Mouse (Mus musculus) embryonic facial prominence, embryonic 13.5 days (tissue): ENCODE results near the gene Slc6a16. TPM values are rescaled to one million over a fixed set of nuclear protein-coding genes. Genes with fewer than 3 reads are reported as not detected.

ENCODE experiments used
- ATAC-seq: fragments of 200-750 bp; cut with Nextera tagmentation; 2 replicates; pipeline ENCODE4 v1.8.0; 2017; ENCODE audit warnings: low read depth; ENCODE audit not compliant: insufficient number of reproducible peaks, insufficient read depth, low FRiP score, low TSS enrichment
- H3K27ac ChIP-seq: fragments of 300-500 bp; sonication (generic); 2 replicates; pipeline ENCODE4 v1.5.1; 2015; ENCODE audit warnings: moderate library complexity, mild to moderate bottlenecking, inconsistent platforms
- H3K27me3 ChIP-seq: fragments of 300-500 bp; sonication (generic); 2 replicates; pipeline ENCODE4 v1.6.1; 2015; ENCODE audit warnings: mild to moderate bottlenecking, inconsistent platforms
- H3K36me3 ChIP-seq: fragments of 300-500 bp; sonication (generic); 2 replicates; pipeline ENCODE4 v1.6.1; 2015; ENCODE audit warnings: mild to moderate bottlenecking, inconsistent platforms
- H3K4me1 ChIP-seq: fragments of 300-500 bp; sonication (generic); 2 replicates; pipeline ENCODE4 v1.6.1; 2015; ENCODE audit warnings: inconsistent platforms
- H3K4me2 ChIP-seq: fragments of 300-500 bp; sonication (generic); 2 replicates; pipeline ENCODE4 v1.6.1; 2015; ENCODE audit warnings: moderate library complexity, mild to moderate bottlenecking, inconsistent platforms
- H3K4me3 ChIP-seq: fragments of 300-500 bp; sonication (generic); 2 replicates; pipeline ENCODE4 v1.5.1; 2015; ENCODE audit warnings: mild to moderate bottlenecking, inconsistent platforms
- H3K9ac ChIP-seq: fragments of 300-500 bp; sonication (generic); 2 replicates; pipeline ENCODE4 v1.6.1; 2015; ENCODE audit warnings: mild to moderate bottlenecking, inconsistent platforms
- H3K9me3 ChIP-seq: fragments of 300-500 bp; sonication (generic); 2 replicates; pipeline ENCODE4 v1.6.1; 2016; ENCODE audit warnings: inconsistent platforms
- WGBS: fragments of 180-500 bp; shearing (Covaris S2); methylation state at CpG from one replicate; pipeline ENCODE4 v1.1.7; 2015; ENCODE audit warnings: mixed read lengths; 5-methylcytosine and 5-hydroxymethylcytosine counted together
- polyA plus RNA-seq: library from polyadenylated mRNA; unstranded; fragments of >200 nt; fragmentation: Nextera tagmentation; extraction: Ambion mirVana; gene quantifications from 2 replicates; pipeline ENCODE4 v1.2.1, GENCODE M21; 2015

Slc6a16 gene
- polyA plus RNA-seq, 1 experiment from 2014 or later = 0.17 TPM

GRCm38 (mm10) chr7:45224826-45225225, 16.1 kb upstream of the Slc6a16 start:
- Histone ChIP-seq H3K9me3 (no peaks in the 10 kb centered on the region), H3K4me1 (peaks cover 11% of the 10 kb centered on the region), H3K36me3 (peaks cover 98% of the 10 kb centered on the region), H3K4me3 (no peak overlapping the region), H3K9ac (no peak overlapping the region), H3K4me2 (no peak overlapping the region), H3K27me3 (no peaks in the 10 kb centered on the region), H3K27ac (no peak overlapping the region)
- 95% methylated on average over 7 of the region's 7 CpGs for WGBS
- no peak for ATAC-seq

GRCm38 (mm10) chr7:45226421-45226820, 14.5 kb upstream of the Slc6a16 start:
- ATAC-seq = no peak
- Histone ChIP-seq H3K9me3 (no peaks in the 10 kb centered on the region), H3K27ac (no peak overlapping the region), H3K4me2 (no peak overlapping the region), H3K27me3 (no peaks in the 10 kb centered on the region), H3K4me3 (no peak overlapping the region), H3K4me1 (peaks cover 5% of the 10 kb centered on the region; the same call in 1 of the 2 replicates), H3K9ac (no peak overlapping the region), H3K36me3 (peaks cover 90% of the 10 kb centered on the region)
- 95% methylated on average over 5 of the region's 5 CpGs for WGBS

- H3K9me3 ChIP-seq = no peaks in the 10 kb centered on the region
- peaks cover 16% of the 10 kb centered on the region for H3K4me1 ChIP-seq
- H3K27me3 ChIP-seq = no peaks in the 10 kb centered on the region
- peaks cover 88% of the 10 kb centered on the region for H3K36me3 ChIP-seq
- no peak overlapping the region for H3K9ac ChIP-seq
- no peak for ATAC-seq
- no peak overlapping the region for H3K27ac ChIP-seq
- 95% methylated on average over 18 of the region's 18 CpGs for WGBS
- H3K4me3 ChIP-seq = no peak overlapping the region
- no peak overlapping the region for H3K4me2 ChIP-seq
Observed at GRCm38 (mm10) chr7:45228548-45228947, 12.3 kb upstream of the Slc6a16 start.

- no peak for ATAC-seq
- H3K9me3 ChIP-seq = no peaks in the 10 kb centered on the region
Observed at GRCm38 (mm10) chr7:45229046-45229445, 11.8 kb upstream of the Slc6a16 start.

GRCm38 (mm10) chr7:45229459-45230203, 11.3 kb upstream of the Slc6a16 start:
- Histone ChIP-seq H3K9me3 (no peaks in the 10 kb centered on the region), H3K4me3 (no peak overlapping the region; the same call in 1 of the 2 replicates), H3K36me3 (peaks cover 84% of the 10 kb centered on the region), H3K4me2 (no peak overlapping the region), H3K4me1 (peaks cover 27% of the 10 kb centered on the region), H3K27me3 (no peaks in the 10 kb centered on the region), H3K9ac (no peak overlapping the region), H3K27ac (no peak overlapping the region)
- 89% methylated on average over 7 of the region's 7 CpGs for WGBS
- ATAC-seq = no peak

More at GRCm38 (mm10) chr7:45229046-45229445, 11.8 kb upstream of the Slc6a16 start:
- Histone ChIP-seq H3K4me1 (peaks cover 21% of the 10 kb centered on the region), H3K27ac (no peak overlapping the region), H3K4me3 (no peak overlapping the region), H3K9ac (no peak overlapping the region), H3K36me3 (peaks cover 88% of the 10 kb centered on the region), H3K4me2 (no peak overlapping the region), H3K27me3 (no peaks in the 10 kb centered on the region)
- 93% methylated on average over 8 of the region's 8 CpGs for WGBS

- Histone ChIP-seq H3K9me3 (no peaks in the 10 kb centered on the region), H3K4me2 (no peak overlapping the region), H3K9ac (no peak overlapping the region), H3K4me3 (no peak overlapping the region), H3K36me3 (peaks cover 68% of the 10 kb centered on the region), H3K4me1 (peaks cover 38% of the 10 kb centered on the region), H3K27ac (no peak overlapping the region), H3K27me3 (no peaks in the 10 kb centered on the region)
- 91% methylated on average over 12 of the region's 12 CpGs for WGBS
- ATAC-seq = no peak
Observed at GRCm38 (mm10) chr7:45231192-45231591, 9.7 kb upstream of the Slc6a16 start.

GRCm38 (mm10) chr7:45231941-45232340, 8.9 kb upstream of the Slc6a16 start:
- no peak overlapping the region for H3K4me2 ChIP-seq
- H3K27me3 ChIP-seq = no peaks in the 10 kb centered on the region
- H3K27ac ChIP-seq = no peak overlapping the region
- no peak overlapping the region for H3K4me3 ChIP-seq
- no peak overlapping the region for H3K9ac ChIP-seq
- no peaks in the 10 kb centered on the region for H3K9me3 ChIP-seq
- peaks cover 61% of the 10 kb centered on the region for H3K36me3 ChIP-seq
- 86% methylated on average over 11 of the region's 11 CpGs for WGBS
- ATAC-seq = no peak
- H3K4me1 ChIP-seq = peaks cover 38% of the 10 kb centered on the region

- H3K9me3 ChIP-seq = no peaks in the 10 kb centered on the region
- no peak overlapping the region for H3K4me2 ChIP-seq
- no peak overlapping the region for H3K27ac ChIP-seq
- H3K27me3 ChIP-seq = no peaks in the 10 kb centered on the region
- H3K9ac ChIP-seq = 0 out of 2 replicates have a peak overlapping the region, but pooled peaks have one; percentile 36
- H3K4me3 ChIP-seq = no peak overlapping the region
- peaks cover 38% of the 10 kb centered on the region for H3K4me1 ChIP-seq
- H3K36me3 ChIP-seq = peaks cover 54% of the 10 kb centered on the region
- WGBS = 69% methylated on average over 13 of the region's 13 CpGs
- no peak for ATAC-seq
Observed at GRCm38 (mm10) chr7:45232716-45233465, 8.0 kb upstream of the Slc6a16 start.

GRCm38 (mm10) chr7:45233580-45234332, 7.1 kb upstream of the Slc6a16 start:
- H3K9me3 ChIP-seq = no peaks in the 10 kb centered on the region
- WGBS = 32% methylated on average over 20 of the region's 20 CpGs
- 0 out of 2 replicates have a peak overlapping the region, but pooled peaks have one; percentile 54 for H3K9ac ChIP-seq
- peak overlapping the region; percentile 56 for H3K27ac ChIP-seq
- H3K36me3 ChIP-seq = peaks cover 45% of the 10 kb centered on the region
- H3K4me1 ChIP-seq = peaks cover 38% of the 10 kb centered on the region
- H3K27me3 ChIP-seq = peaks cover 2% of the 10 kb centered on the region; the same call in 1 of the 2 replicates
- ATAC-seq = no peak
- H3K4me2 ChIP-seq = peak overlapping the region; percentile 58
- H3K4me3 ChIP-seq = no peak overlapping the region

GRCm38 (mm10) chr7:45234333-45234841, 6.5 kb upstream of the Slc6a16 start:
- peak overlapping the region; percentile 33 for H3K4me3 ChIP-seq
- 0 out of 2 replicates have a peak, but pooled peaks have one; percentile 13 for ATAC-seq
- H3K4me1 ChIP-seq = peaks cover 38% of the 10 kb centered on the region

More at GRCm38 (mm10) chr7:45234333-45234841, 6.5 kb upstream of the Slc6a16 start:
- H3K27ac ChIP-seq = peak overlapping the region; percentile 56
- H3K27me3 ChIP-seq = peaks cover 8% of the 10 kb centered on the region
- 0 out of 2 replicates have a peak overlapping the region, but pooled peaks have one; percentile 54 for H3K9ac ChIP-seq
- 13% methylated on average over 29 of the region's 29 CpGs for WGBS
- H3K36me3 ChIP-seq = peaks cover 39% of the 10 kb centered on the region
- H3K4me2 ChIP-seq = peak overlapping the region; percentile 58
- no peaks in the 10 kb centered on the region for H3K9me3 ChIP-seq
